Mouse (Mus musculus): ENCODE data around the gene Reck. TPM values are rescaled to one million over a fixed set of nuclear protein-coding genes. Genes with fewer than 3 reads are reported as not detected.

The Reck gene
- total and polyA plus RNA-seq, 3 experiments = 0.12 to 0.60 TPM; not detected in 1

DNA sequence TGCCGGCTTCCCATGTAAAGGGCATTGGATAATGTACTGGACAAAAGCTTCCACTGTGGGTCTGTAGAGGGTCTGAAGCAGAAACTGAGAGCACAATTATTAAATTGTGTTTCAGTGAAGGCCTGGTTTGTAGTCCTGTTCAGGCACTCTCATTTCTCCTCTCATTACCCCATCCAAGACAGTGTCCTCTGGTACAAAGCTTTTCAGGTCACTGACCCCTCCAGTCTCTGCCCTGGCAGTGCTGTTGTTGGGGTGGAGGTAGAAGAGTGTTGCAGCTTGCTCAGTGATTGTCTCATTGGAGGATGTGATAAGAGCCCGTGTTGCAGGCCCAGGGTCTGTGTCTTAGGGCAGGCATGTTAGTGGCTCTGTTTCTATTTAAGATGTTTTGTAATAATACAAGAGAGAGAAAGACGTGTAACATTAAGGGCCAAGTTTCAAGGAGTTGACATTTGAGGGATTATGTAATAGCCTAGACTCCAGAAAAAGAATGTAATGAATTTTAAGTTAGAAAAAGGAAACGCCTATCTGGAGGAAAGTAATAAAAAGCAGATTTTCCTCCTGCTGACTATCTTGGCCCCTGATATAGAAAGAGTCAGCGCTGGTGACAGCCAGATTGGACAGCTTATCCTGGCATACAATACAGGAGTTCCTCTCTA, 2.9 kb downstream of the Reck start:
- Histone ChIP-seq H3K27ac (ENCODE audit: control insufficient read depth, low read depth, low read length) (no peak overlapping the region), H3K9me3 (replicated peaks; ENCODE audit: insufficient read depth, low read length) (no peaks in the 10 kb centered on the region), H3K36me3 (ENCODE audit: control insufficient read depth in 1 of 2, insufficient read depth in 2 of 2, low read length in 2 of 2) (no peaks in the 10 kb centered on the region; a peak in 1 of 4 replicates), H3K9ac (ENCODE audit: control insufficient read depth, low read depth, low read length, poor library complexity, severe bottlenecking) (no peak overlapping the region), H3K4me1 (ENCODE audit: control insufficient read depth in 1 of 2, insufficient read depth in 2 of 2, low read length in 2 of 2) (no peaks in the 10 kb centered on the region; a peak in 2 of 4 replicates), H3K79me2 (ENCODE audit: control insufficient read depth, insufficient read depth, low read length, poor library complexity) (no peaks in the 10 kb centered on the region; the same call in 1 of the 2 replicates), H3K4me3 (ENCODE audit: control insufficient read depth in 1 of 2, insufficient read depth in 1 of 2, low read depth in 2 of 2, low read length in 2 of 2) (no peak overlapping the region), H3K27me3 (ENCODE audit: control insufficient read depth in 1 of 2, insufficient read depth in 2 of 2, low read length in 2 of 2) (peaks cover 0 to 2% of the 10 kb centered on the region in 2 experiments; a peak in 3 of 4 replicates)
- DNase-seq (ENCODE audit: low read depth, low spot score) = no peak
- TF ChIP-seq ZC3H11A (IDR thresholded peaks at IDR 0.05; ENCODE audit: low read depth, low read length) (no peak), ZKSCAN1 (IDR thresholded peaks at IDR 0.05; ENCODE audit: low read depth, low read length) (no peak), HCFC1 (IDR thresholded peaks at IDR 0.05; ENCODE audit: low read depth, low read length) (no peak), RCOR1 (IDR thresholded peaks at IDR 0.05; ENCODE audit: low read depth, low read length) (no peak), JUND (IDR thresholded peaks at IDR 0.05; ENCODE audit: low read depth, low read length) (no peak), CHD1 (IDR thresholded peaks at IDR 0.05; ENCODE audit: low read depth, low read length) (no peak), USF1 (IDR thresholded peaks at IDR 0.05; ENCODE audit: low read depth, low read length) (no peak), GABPA (IDR thresholded peaks at IDR 0.05; ENCODE audit: low read depth, low read length) (no peak), TCF12 (IDR thresholded peaks at IDR 0.05; ENCODE audit: low read depth, low read length) (no peak), SMC3 (IDR thresholded peaks at IDR 0.05; ENCODE audit: low read depth, low read length) (no peak), KAT2A (conservative IDR thresholded peaks at IDR 0.05; ENCODE audit: low read depth, low read length) (no peak), SIN3A (IDR thresholded peaks at IDR 0.05; ENCODE audit: low read length) (no peak), BHLHE40 (IDR thresholded peaks at IDR 0.05; ENCODE audit: borderline replicate concordance, low read depth, low read length) (no peak), POLR2AphosphoS5 (IDR thresholded peaks at IDR 0.05; ENCODE audit: borderline replicate concordance, low read depth, low read length) (no peak), MYC (IDR thresholded peaks at IDR 0.05; ENCODE audit: low read depth, low read length) (no peak)

DNA sequence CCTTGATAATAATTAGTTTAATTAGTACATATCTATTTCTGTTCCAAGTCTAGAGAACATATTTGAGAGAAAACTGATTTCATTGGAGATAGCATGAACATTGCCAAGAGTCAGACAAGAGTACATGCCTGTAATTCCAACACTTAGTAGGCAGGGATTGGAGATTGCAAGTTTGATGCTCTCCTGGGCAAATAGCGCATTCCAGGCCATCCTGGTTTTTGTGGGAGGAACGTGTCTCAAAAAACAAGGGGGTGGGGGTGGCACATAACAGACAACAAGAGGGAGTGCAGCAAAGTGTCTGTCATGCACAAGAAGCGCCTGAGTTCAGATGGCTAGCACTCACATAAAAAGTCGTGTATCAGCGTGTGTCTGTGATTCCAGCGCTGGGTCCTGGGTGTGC, 4.2 kb downstream of the Reck start:
- Histone ChIP-seq H3K4me1 (ENCODE audit: control insufficient read depth in 1 of 2, insufficient read depth in 2 of 2, low read length in 2 of 2) (no peaks in the 10 kb centered on the region; a peak in 2 of 4 replicates), H3K4me3 (ENCODE audit: control insufficient read depth in 1 of 2, insufficient read depth in 1 of 2, low read depth in 2 of 2, low read length in 2 of 2) (no peak overlapping the region), H3K27ac (ENCODE audit: control insufficient read depth, low read depth, low read length) (no peak overlapping the region), H3K9ac (ENCODE audit: control insufficient read depth, low read depth, low read length, poor library complexity, severe bottlenecking) (no peak overlapping the region), H3K9me3 (replicated peaks; ENCODE audit: insufficient read depth, low read length) (no peaks in the 10 kb centered on the region), H3K27me3 (ENCODE audit: control insufficient read depth in 1 of 2, insufficient read depth in 2 of 2, low read length in 2 of 2) (peaks cover 0 to 2% of the 10 kb centered on the region in 2 experiments; a peak in 3 of 4 replicates), H3K79me2 (ENCODE audit: control insufficient read depth, insufficient read depth, low read length, poor library complexity) (no peaks in the 10 kb centered on the region; the same call in 1 of the 2 replicates), H3K36me3 (ENCODE audit: control insufficient read depth in 1 of 2, insufficient read depth in 2 of 2, low read length in 2 of 2) (no peaks in the 10 kb centered on the region; a peak in 1 of 4 replicates)
- no peak for DNase-seq (ENCODE audit: low read depth, low spot score)
- TF ChIP-seq ZMIZ1 (IDR thresholded peaks at IDR 0.05; ENCODE audit: low read depth, low read length) = no peak
- TF ChIP-seq GATA1 (IDR thresholded peaks at IDR 0.05; ENCODE audit: low read depth, low read length) = no peak
- TF ChIP-seq BHLHE40 (IDR thresholded peaks at IDR 0.05; ENCODE audit: borderline replicate concordance, low read depth, low read length) = no peak
- no peak for TF ChIP-seq NRF1 (IDR thresholded peaks at IDR 0.05; ENCODE audit: insufficient read depth, low read depth, low read length, poor library complexity, severe bottlenecking)
- TF ChIP-seq POLR2AphosphoS2 (IDR thresholded peaks at IDR 0.05; ENCODE audit: low read length) = no peak
- no peak for TF ChIP-seq ZC3H11A (IDR thresholded peaks at IDR 0.05; ENCODE audit: low read depth, low read length)
- no peak for TF ChIP-seq GABPA (IDR thresholded peaks at IDR 0.05; ENCODE audit: low read depth, low read length)
- no peak for TF ChIP-seq POLR2A (IDR thresholded peaks at IDR 0.05; ENCODE audit: control insufficient read depth in 1 of 2, insufficient read depth in 1 of 2, low read depth in 1 of 2, low read length in 2 of 2, poor library complexity in 1 of 2)
- TF ChIP-seq CTCF (IDR thresholded peaks at IDR 0.05 in 2 of 3, conservative IDR thresholded peaks at IDR 0.05 in 1 of 3; ENCODE audit: control insufficient read depth in 1 of 3, insufficient read depth in 1 of 3, low read depth in 2 of 3, low read length in 3 of 3, poor library complexity in 1 of 3, severe bottlenecking in 1 of 3) = no peak
- no peak for TF ChIP-seq NELFE (IDR thresholded peaks at IDR 0.05; ENCODE audit: low read depth, low read length)
- no peak for TF ChIP-seq MYB (IDR thresholded peaks at IDR 0.05; ENCODE audit: low read depth, low read length)
- no peak for TF ChIP-seq TAL1 (IDR thresholded peaks at IDR 0.05; ENCODE audit: low read length)

Measured in MEL (cell line).